1 mouse cellular context compared by ENCODE assay signal in the genomic region with DNA sequence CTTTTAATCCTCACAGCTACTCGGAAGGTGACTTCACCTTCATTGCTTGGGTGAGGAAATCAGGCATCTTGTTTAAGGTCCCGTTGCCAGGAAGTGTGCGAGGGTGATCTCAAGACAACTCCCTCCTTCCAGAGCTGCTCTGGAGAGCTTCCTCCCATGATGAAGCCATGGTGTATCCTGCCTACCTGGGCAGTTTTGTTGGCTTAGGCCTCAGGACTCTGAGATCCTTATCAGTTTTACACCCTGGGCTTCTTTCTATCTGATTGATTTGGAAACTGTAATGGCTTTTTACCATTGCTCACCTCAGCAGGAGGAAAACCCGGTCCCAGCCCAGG.
TF ChIP-seq lines count a peak whose summit lies in the region.

No protein-coding gene starts in this region.

TF ChIP-seq in CH12.LX, 34 proteins besides CTCF, POLR2A, EP300 and RAD21 (continued from another document):
- TF ChIP-seq MAZ (IDR thresholded peaks at IDR 0.05; ENCODE audit: low read depth, low read length) = 0 out of 2 replicates have a peak, but pooled peaks have one; percentile 7
